Mouse (Mus musculus) CH12.LX (cell line): Measurements from ENCODE around the gene Wdr95.

Experiments
- CHD2 ChIP-seq: IDR thresholded peaks from 2 replicates; pipeline ENCODE4 v1.6.1; 2011; ENCODE audit warnings: low read length, improper control_type of control experiment
- CTCF ChIP-seq, 2 experiments: IDR thresholded peaks in 1 of 2; conservative IDR thresholded peaks in 1 of 2; 2 replicates each; pipeline ENCODE4 v1.5.1; 2011 to 2012; ENCODE audit warnings: low read depth in 2 of 2, low read length in 2 of 2, improper control_type of control experiment in 1 of 2, inconsistent platforms in 1 of 2, mild to moderate bottlenecking in 1 of 2, moderate library complexity in 1 of 2
- NRF1 ChIP-seq: IDR thresholded peaks from 2 replicates; pipeline ENCODE4 v1.6.1; 2014; ENCODE audit warnings: low read depth, mild to moderate bottlenecking, inconsistent platforms, low read length, improper control_type of control experiment, moderate library complexity
- POLR2A ChIP-seq: IDR thresholded peaks from 2 replicates; pipeline ENCODE4 v1.6.1; 2011; ENCODE audit warnings: low read depth, mild to moderate bottlenecking, improper control_type of control experiment, low read length
- SMC3 ChIP-seq: IDR thresholded peaks from 2 replicates; pipeline ENCODE4 v1.6.1; 2011; ENCODE audit warnings: low read depth, low read length, improper control_type of control experiment
- UBTF ChIP-seq: IDR thresholded peaks from 2 replicates; pipeline ENCODE4 v1.6.1; 2012; ENCODE audit warnings: low read depth, mild to moderate bottlenecking, inconsistent platforms, low read length, improper control_type of control experiment, moderate library complexity

DNA sequence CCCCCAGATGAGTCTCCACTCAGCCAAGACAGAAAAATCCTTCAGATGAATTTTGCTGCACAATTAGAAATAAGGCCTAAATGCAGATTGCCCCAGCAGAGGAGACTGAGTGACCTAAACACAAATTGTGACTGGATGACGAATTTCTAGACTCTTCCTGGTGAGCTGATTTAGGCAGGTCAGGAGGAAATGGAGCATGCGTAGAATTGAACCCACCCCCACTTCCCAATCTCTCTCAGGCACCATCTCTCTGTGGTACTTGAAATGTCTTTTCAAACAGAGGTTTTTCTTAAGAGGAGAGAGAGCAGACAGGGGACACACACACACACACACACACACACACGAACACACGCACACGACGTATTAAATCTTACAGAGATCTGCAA lies 4.6 kb upstream of the Wdr95 start:
- no peak for TF ChIP-seq CTCF (conservative IDR thresholded peaks at IDR 0.05 in 1 of 2, IDR thresholded peaks at IDR 0.05 in 1 of 2; ENCODE audit: low read depth in 2 of 2, low read length in 2 of 2)
- no peak for TF ChIP-seq POLR2A
- no peak for TF ChIP-seq SMC3
- TF ChIP-seq NRF1: no peak
- no peak for TF ChIP-seq CHD2
- no peak for TF ChIP-seq UBTF
